Mouse (Mus musculus): ENCODE data around the gene Scrn3. TPM values are rescaled to one million over a fixed set of nuclear protein-coding genes. Genes with fewer than 3 reads are reported as not detected.

The Scrn3 gene
- polyA plus RNA-seq, 1 experiment from 2014 or later = 7.1 TPM

GRCm38 (mm10) chr2:73313117-73313501 is 708 bp downstream of the Scrn3 start:
- peak; percentile 25 for DNase-seq (ENCODE audit: low spot score)

GRCm38 (mm10) chr2:73314311-73314710 is 1.9 kb downstream of the Scrn3 start:
- DNase-seq (ENCODE audit: low spot score) = no peak

DNA sequence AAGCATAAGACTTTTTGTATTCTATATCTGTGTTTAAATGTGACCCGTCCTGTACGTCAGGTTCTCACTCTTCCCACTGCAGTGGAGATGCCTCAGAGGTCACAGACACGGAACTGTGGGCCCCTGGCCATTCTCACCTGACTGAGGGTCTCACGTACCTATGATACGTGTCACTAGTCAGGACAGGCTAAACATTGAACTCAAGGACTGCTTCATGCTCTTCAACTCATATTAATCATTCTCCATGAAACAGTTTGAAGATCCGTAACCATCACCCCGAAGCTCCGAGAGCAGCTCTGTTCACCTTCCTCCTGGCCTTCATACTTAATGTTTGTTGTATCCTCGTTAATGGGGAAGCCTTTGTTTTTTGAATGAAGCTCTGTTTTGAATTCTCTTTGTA is 5.0 kb downstream of the Scrn3 start:
- DNase-seq (ENCODE audit: low spot score) = no peak

- no peak for DNase-seq (ENCODE audit: low spot score)
Observed at GRCm38 (mm10) chr2:73319218-73319617, 6.8 kb downstream of the Scrn3 start.

DNA sequence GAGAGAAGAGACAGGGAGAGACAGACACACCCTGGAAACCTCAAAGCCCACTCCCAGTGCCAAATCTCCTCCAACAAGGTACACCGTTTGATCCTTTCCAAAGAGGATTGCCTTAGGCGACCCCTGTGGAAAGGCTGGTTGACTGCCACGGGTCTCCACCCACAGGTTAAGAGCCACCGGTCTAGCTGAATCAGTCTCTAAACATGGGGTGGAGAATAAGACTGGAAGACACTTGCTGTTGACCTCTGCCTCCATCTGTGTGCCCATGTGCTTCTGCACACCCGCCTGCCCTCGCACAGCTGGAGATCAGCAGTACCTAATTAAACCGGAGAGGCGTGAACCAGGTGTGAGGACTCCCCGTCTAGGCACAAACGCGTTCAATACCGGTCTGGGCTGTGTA is 10.6 kb downstream of the Scrn3 start:
- no peak for DNase-seq (ENCODE audit: low spot score)

GRCm38 (mm10) chr2:73325871-73326270 is 13.5 kb downstream of the Scrn3 start:
- DNase-seq (ENCODE audit: low spot score) = no peak

DNA sequence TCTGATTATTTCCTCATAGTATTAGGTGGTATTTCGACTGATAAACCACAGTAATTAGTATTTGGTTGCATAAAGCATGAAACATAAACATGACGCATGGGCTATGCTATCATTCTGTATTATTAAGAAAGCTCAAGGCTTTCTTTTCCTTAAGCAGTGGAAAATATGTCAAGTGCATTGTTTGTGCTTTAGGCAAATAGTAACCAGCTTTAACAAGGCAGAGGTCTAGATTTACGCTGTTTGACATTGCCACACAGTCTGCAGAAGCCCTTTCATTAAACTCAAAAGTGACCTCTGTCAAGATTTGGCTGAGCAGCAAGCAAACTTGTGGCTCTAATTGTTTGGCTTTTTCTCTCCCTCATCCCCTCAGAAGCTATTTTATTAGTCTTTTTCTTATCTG is 23.5 kb downstream of the Scrn3 start:
- DNase-seq (ENCODE audit: low spot score) = no peak

DNA sequence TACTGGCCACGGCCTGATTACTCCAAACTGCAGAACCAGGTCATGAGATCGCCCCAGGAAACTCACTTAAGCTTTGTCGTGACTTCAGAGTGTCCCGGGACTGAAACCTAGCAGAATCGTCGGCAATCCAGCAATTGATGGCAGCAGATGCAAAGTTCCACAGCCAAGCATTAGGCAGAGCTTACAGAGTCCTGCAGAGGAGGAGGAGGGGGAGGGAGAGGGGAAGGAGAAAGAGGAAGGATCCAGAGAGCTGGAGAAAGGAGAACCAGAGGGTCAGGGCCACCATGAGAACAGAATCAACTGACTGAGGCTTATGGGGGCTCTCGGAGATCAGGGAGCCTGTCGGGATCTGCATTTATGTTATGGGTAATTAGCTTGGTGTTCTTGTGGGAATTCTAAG is 26.0 kb downstream of the Scrn3 start:
- no peak for DNase-seq (ENCODE audit: low spot score)

DNA sequence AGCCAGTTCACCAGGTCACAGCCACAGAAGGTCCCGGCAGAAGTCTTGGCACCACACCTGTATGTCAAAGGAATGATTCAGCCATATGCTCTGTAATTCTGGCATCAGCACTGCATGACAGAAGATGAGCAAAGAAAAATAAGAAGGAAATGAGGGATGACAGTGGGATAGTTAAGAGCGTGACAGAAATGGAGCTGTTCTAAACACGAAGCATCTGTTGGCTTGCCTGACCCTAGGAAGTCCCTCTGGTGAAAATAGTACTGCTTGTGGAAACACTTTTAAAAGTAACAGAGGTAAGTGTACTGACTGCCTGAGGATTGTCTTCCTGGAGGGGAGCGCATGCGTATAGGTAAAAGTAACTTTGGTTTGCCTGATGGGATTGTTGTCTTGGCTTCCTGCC is 31.3 kb downstream of the Scrn3 start:
- no peak for DNase-seq (ENCODE audit: low spot score)

- no peak for DNase-seq (ENCODE audit: low spot score)
Observed at GRCm38 (mm10) chr2:73345204-73345603, 32.8 kb downstream of the Scrn3 start.

DNA sequence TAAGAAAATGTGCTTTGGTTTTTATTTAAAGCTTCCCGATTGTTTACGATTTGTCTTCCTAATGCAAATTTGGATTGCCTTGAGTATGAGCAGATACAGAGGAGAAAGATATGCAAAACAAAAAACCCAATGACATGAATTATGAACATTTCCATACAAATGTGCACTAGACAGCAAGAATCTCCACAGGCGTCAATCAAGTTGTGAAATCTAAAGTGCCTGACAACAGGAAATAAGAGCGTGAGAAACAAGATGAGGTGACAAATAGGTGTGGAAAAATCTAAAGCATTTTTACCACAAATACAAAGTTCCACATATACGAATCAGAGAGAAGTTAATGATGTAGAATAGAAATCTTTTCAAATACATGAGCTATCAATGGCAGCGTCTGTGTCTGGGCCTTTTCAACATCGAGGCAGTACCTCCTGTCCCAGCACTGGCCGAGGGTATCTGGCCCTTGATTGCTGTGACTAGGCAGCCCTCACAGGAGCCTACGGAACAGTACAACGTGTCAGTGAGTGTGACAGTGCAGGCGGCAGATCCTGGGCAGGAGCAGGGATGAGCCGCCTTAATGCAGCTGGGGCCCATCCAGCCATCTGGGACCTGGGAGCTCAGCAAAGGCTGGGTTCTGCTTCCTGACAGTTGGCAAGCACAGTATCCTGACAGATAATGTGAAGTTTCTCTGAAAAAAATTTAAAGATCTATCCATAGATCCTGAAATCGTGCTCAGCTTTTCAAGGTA is 34.1 kb downstream of the Scrn3 start:
- no peak for DNase-seq (ENCODE audit: low spot score)

- no peak for DNase-seq (ENCODE audit: low spot score)
Observed at GRCm38 (mm10) chr2:73347136-73347535, 34.7 kb downstream of the Scrn3 start.

DNA sequence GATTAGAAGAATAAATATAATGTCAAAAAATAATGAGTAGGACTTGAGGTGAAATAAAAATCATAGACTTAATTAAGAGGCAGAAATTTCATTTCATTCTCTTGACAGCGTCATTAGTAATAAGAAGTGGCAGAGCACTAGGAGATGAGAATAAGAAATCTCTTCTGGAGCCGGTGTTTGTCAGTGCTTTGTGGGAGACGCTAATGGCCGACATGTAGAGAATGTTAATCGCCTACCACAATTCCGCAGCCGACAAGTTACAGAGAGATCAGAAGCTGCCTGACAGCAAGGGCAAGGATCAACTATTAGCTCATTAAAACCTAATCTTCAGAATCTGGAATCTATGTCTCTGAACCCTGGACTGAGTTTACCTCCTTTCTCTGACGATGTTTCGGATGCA is 35.4 kb downstream of the Scrn3 start:
- no peak for DNase-seq (ENCODE audit: low spot score)

GRCm38 (mm10) chr2:73348221-73348620 is 35.8 kb downstream of the Scrn3 start:
- no peak for DNase-seq (ENCODE audit: low spot score)

GRCm38 (mm10) chr2:73351496-73351895 is 39.1 kb downstream of the Scrn3 start:
- DNase-seq (ENCODE audit: low spot score) = no peak

DNA sequence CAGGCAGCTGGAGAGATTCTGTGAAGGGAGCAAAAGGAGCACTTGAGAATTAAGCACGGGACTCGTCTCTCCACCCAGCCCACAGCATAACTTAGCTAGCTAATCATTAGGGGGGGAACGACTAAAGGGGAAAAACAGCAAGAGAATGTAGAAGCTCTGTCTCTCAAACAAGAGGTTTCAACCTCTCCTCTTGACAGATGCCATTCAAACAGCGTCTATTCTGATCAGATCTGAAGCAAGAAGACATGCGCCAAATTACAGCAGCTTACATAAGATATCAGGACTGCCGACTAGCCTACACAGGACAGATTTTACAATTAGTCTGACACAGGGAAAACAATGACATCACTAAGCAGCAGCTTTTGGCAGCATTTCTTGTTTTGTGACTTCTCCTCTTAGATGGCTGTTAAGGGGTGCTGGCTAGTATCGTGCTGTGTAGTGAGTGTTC is 39.5 kb downstream of the Scrn3 start:
- no peak for DNase-seq (ENCODE audit: low spot score)

DNA sequence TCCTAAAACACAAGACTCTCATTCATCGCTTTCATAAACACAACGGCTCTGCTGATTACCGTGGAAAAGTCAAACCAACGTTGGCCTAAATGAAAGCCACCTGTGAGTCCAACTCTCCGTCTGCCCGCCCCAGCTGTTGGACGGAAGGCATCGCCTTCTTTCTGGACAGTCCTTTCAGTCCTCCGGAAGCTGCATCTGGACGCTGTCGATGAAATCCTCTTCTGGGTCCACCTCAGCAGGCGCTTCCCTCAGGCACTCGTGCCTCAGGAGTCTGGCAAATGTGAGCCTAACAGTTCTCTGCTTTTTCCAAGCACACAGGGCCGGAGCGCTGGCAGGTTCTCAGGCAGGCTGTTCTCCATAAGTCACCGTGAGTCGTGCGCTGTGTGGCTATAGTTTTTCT is 44.6 kb downstream of the Scrn3 start:
- DNase-seq (ENCODE audit: low spot score) = no peak

GRCm38 (mm10) chr2:73359941-73360340 is 47.5 kb downstream of the Scrn3 start:
- DNase-seq (ENCODE audit: low spot score) = no peak

- no peak for DNase-seq (ENCODE audit: low spot score)
Observed at GRCm38 (mm10) chr2:73360536-73360935, 48.1 kb downstream of the Scrn3 start.

DNA sequence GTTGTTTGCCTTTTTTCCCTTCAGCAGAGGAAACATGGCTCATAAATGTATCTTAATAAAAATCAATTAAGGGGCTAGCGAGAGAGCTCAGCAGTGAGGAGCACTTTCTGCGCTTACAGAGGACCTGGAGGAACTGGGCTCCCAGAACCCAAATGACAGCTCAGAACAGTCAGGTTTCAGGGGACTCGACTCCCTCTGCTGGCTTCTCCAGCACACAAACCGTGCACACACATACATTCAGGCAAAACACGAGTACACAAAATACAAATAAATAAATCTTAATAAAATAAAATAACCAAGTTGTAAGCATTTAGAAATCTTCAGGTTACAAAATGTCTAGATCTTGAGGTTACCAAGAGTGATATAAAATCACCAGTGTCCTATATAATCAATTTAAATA is 51.0 kb downstream of the Scrn3 start:
- DNase-seq (ENCODE audit: low spot score) = no peak

GRCm38 (mm10) chr2:73371530-73372335 is 59.3 kb downstream of the Scrn3 start:
- DNase-seq (ENCODE audit: low spot score) = no peak

GRCm38 (mm10) chr2:73378326-73378725 is 65.9 kb downstream of the Scrn3 start:
- DNase-seq (ENCODE audit: low spot score) = no peak

DNA sequence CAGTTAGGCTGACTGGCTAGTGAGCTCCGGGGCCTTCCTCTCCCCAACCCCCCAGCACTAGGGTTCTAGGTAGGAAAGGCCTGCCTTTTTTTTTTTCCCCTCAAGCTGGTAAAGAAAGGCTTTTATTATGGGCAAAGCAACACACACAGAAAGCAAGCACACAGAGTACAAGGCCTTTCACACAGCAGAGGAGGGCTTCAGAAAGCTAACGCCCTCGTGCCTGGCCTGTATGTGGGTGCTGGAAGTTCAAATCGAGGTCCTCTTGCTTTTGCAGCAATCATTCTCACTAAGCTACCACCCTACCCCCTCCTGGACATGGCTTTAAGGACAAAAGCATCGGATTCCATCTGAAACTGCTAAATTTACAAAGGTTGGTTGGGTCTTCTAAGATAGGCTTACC is 67.3 kb downstream of the Scrn3 start:
- DNase-seq (ENCODE audit: low spot score) = no peak

Data from thymus, postnatal 0 days (tissue).